Mouse (Mus musculus): ENCODE measurements around the gene Bckdk.

- peak; percentile 83 for TF ChIP-seq POLR2A (IDR thresholded peaks at IDR 0.05; ENCODE audit: low read depth, low read length)
- TF ChIP-seq CTCF (IDR thresholded peaks at IDR 0.05; ENCODE audit: borderline replicate concordance, insufficient read depth, low read length), result no peak
Observed at GRCm38 (mm10) chr7:127876467-127877348, 27.2 kb upstream of the Bckdk start, which contains the start of gene Zfp668.

Measured in embryonic fibroblast, embryonic 13.5 days (primary cell).